Mouse (Mus musculus): Measurements from ENCODE around the gene Kctd21.

Kctd21 gene

DNA sequence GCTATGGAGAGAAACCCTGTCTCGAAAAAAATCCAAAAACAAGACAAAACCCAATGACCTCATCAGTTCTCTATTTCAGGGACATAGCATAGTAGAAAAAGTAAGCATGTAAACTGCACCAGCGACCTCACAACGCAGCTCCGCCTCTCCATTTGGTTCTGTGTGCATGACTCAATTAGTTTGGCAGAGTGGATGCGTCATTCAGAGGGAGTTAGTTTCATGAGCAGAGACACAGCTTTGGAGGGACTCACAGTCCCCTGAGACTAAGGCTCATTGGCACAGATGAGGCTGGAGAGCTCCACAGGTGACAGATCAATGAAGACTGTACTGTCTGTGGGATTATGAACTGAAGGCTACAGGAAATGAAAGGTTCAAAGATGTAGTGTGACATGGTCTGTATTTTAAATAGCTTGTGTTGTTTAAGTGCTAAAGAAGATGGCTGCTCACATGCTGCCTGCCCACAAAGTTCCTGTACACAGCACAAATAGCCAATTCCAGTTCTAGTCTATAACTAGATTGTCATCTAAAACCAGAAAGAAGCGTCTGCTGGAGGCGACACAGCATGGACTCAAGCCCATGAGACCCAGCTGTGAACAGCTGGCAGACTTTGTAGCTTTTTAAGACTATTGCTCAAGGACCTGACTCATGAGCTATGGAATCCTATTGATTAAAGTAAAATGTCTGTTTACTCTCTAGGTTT is 54.1 kb downstream of the Kctd21 start:
- in situ Hi-C loops (cut with MboI) = no loop called here

DNA sequence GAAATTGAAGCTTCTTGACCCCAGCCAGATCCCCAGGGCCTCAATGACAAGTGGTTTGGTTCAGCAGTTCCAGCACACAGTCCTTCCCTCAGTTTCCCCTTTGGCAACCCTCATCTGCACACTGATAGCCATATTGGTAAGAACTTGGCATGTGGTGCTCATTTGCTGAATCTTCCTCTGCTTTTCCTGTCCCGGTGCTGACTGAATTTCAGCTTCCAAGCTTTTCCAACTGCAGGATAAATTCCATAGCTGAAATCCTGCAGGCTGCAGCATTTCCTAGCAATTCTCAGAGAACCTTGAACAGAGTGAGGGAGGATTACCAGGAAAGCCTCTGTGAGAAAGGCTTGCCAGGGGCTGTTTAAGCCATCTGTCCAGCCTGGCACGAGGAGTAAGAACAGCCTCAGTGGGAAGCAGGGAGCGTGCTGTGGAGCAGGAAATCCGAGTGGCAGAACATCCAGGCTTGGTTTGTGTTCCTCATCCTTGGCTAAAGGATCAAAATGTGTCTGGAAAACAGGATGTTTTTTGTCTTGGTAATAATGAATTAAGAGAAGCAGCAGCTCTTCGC is 54.8 kb downstream of the Kctd21 start:
- in situ Hi-C loops (cut with MboI) = no loop called here

DNA sequence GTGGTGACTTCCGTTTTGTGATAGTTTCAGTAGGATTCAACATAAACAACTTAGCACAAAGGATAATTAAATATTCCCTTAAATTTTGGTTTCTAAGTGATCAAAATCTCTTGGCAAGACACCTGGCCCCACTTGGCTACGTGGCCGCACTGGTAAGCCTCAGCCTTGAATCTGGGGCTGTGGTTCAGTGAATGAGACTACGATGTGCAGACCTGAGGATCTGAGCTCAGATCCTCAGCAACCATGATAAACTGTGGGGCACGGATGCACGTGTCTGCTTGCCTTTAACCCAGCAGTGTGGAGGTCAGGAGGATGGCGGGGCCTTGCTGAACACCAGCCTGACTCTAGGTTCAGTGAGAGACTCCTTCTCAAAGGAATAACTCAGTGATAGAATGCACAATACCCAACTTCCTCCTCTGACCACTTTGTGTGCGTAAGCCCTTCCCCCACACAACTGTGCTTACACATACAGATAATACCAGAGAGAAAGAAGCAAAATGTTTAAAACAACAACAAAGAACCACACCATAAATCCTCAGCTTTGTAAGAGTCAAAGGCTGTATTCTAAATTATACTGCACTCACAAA is 55.5 kb downstream of the Kctd21 start:
- in situ Hi-C loops (cut with MboI) = no loop called here

DNA sequence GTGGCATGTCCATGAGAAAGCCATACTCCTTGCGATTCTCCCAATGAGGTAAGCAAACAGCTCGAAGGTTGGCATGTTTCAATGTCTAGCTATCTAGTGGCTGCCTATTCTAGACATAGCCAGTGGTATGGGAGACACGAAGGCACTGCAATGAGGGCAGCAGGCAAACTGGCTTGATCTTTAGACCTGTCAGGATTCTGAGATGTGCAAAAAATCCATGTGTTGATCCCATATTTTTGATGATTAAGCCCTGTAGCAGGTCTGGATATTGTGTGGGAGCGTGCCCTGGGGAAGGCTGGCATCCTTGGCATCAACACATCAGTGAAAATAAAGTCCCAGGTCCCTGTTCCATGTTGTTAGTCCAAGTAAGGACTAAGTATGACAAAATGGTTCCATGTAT is 56.4 kb downstream of the Kctd21 start:
- in situ Hi-C loops (cut with MboI) = no loop called here

DNA sequence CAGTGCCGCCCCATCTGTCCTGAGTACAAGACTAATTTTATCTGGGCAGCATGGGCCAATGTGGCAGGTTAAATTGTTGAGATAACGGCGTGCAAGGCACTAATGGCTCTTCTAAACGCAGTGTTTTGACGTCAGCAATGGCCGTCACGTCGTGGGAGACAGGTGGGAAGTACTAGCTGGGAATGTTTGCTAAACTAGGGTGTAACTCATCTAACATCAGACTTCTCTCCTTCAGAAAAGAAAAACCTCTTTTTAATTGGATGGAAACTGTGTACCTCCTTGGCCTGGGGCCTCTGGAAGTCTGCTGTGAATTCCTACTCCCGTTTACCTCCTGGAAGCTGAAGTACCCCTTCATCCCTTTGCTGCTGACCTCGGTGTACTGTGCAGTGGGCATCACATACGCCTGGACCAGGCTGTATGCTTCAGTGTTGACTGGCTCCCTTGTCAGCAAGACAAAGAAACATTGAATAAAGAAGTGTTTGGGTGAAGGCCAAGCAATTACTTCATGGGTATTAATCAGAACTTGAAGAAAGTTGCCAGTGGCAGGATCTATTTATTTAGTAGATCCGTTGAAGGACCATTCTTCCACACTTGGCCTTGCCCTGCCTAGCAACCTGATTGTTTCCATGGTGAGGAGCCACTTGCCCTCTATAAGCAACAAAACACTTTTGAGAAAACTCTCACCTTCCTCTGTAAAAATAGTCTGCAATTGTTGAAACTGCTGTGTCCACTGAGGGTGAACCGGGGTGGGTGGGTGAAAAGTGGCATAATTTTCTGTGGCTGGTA is 59.4 kb downstream of the Kctd21 start:
- in situ Hi-C loops (cut with MboI) = no loop called here

DNA sequence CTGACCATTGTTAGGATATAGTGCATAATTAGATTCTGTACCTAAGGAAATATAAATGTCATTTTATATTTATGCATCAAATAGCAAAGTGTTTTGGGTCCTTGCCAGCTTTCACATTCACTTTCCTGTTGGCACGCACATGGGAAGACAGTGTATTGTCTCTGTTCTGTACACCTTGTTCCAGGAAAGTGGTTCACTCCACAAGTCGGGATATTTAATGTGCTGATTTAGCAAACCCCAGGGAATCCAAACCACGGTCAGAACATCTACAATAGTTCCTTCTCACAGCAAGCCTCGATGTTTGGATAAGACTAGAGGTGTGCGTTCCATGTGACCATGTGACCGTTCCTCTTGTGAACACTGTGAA is 59.9 kb downstream of the Kctd21 start:
- in situ Hi-C loops (cut with MboI) = no loop called here

DNA sequence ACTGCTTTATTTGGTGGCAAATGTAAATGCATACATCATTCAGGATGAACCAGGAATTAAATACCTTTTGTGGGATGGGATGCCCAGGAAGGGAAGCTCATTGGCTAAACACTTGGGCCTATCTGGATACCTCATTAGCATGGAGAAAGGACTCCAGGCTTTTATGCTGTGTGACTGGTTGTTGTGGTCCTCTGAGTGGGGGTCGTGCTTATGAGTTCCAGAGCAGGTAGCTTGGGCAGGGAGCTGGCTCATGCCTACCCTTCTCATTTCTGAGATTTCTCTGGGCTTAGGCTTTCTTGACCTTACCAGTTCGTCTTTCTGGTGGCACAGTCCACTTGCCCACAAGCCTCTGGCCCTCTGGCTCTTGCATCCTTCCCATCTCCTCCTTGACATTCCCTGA is 62.2 kb downstream of the Kctd21 start:
- in situ Hi-C loops (cut with MboI) = no loop called here

DNA sequence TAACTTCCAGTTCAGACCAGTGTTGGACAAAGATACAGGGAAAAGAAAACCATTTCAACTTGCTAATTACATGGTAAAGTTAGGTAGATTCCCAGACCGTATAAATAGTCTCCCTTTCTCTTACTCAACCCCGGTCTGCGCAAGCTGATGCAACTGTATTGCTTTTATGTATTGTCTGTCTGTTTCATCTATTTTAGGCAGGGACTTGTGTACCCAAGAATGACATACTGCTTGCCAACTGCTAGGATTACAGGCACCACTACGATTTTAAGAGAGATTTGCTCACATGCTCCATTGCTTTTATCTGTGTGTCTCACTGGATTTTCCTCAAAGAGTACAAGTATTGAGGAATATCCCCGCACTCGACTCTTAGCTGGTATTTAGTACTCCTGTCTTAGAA is 66.8 kb downstream of the Kctd21 start:
- in situ Hi-C loops (cut with MboI) = no loop called here
